Comparison of ENCODE assay signal across 21 mouse cellular contexts in the genomic region with DNA sequence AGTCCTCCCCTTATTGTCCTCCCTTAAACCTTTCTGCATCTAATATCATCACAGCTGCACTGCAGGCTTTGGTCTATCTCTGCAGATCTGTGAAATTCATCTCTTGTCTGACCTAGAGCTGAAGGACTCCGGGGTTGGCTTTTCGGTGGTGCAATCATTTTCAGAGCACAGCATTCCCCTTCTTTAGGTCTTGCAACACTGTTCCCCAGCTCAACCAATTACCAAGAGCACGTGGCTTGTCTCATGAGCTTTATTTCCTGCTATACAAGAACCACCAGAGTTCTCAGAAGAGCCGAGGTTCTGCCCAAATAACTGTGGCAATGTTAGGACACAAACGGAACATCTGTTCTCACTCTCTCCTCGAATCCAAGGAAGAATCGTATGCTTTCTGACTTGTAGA. TPM values are rescaled to one million over a fixed set of nuclear protein-coding genes. Genes with fewer than 3 reads are reported as not detected.
DNase-seq lines count a peak whose midpoint lies in the region; TF ChIP-seq lines count a peak whose summit lies in the region.
"Had no signal": no experiment of that assay in that cellular context is flagged by ENCODE, and none has a peak within 500 bp of the region (broad histone marks: within the 10 kb centered on the region; RNA-seq: fewer than 3 reads in every experiment).

No protein-coding gene starts in this region.

- TF ChIP-seq POLR2A in lung, adult 2 months (IDR thresholded peaks at IDR 0.05; ENCODE audit: borderline replicate concordance, extremely low read depth, low read depth, low read length): no peak

- H3K4me3 ChIP-seq in lung, adult 2 months (replicated peaks; ENCODE audit: extremely low read depth, low read depth, low read length): no peak overlapping the region
- H3K4me3 ChIP-seq: forebrain, embryonic 10.5 days; heart, embryonic 15.5 days; left cerebral cortex, adult 2 months; megakaryocyte, embryonic 14.5 days; neural tube, embryonic 13.5 days had no signal

- H3K4me1 ChIP-seq in lung, adult 2 months (ENCODE audit: control insufficient read depth, insufficient read depth, low read length): no peaks in the 10 kb centered on the region
- H3K4me1 ChIP-seq: forebrain, embryonic 10.5 days; heart, embryonic 15.5 days; megakaryocyte, embryonic 14.5 days; neural tube, embryonic 13.5 days had no signal

- DNase-seq in adrenal gland, adult (ENCODE audit: inconsistent age in 2 of 2, low spot score in 1 of 2): peak; percentile 6 to 83
- DNase-seq in adrenal gland, postnatal 4 days (ENCODE audit: low spot score in 2 of 2): no peak
- DNase-seq in lung, adult 18-20 months: peak; percentile 38 to 52
- DNase-seq in lung, adult 2 months: no peak
- DNase-seq in lung, postnatal 10 days: peak; percentile 32
- no peak for DNase-seq in thymus, postnatal 25 days
- DNase-seq in layer of hippocampus, adult 9-10 months (ENCODE audit: low spot score): no peak
- DNase-seq in c-Kit-positive CD71-positive TER-119-positive erythroid progenitor cells, embryonic 14.5 days (ENCODE audit: low spot score): no peak
- DNase-seq: cerebellum, postnatal 10 days; heart, postnatal 4 days; kidney, postnatal 10 days; left cerebral cortex, postnatal 4 days; liver; midbrain, embryonic 14.5 days; right cerebral cortex, adult 18-20 months had no signal

- TF ChIP-seq CTCF in lung, adult 2 months (IDR thresholded peaks at IDR 0.05; ENCODE audit: insufficient read depth, low read length): no peak

- 70% methylated on average over 7 of the region's 7 CpGs for WGBS in lung, adult 2 months

RNA-seq across cellular contexts. Expression of a gene that starts 33.8 kb away (rescaled TPM):
- total RNA-seq in adrenal gland, postnatal 4 days (2021): 10 to 100 TPM; 12.8 to 14.5 TPM
- 13.7 and 20.0 TPM in 2 replicates for polyA plus RNA-seq in lung, adult 2 months (2012; rRNA removed)
- polyA plus RNA-seq: G1E had no signal

RNA-seq across cellular contexts. Expression of a gene that starts 45.3 kb away (rescaled TPM):
- 1 to 10 TPM; 1.2 to 1.5 TPM for total RNA-seq in adrenal gland, postnatal 4 days (2021)
- polyA plus RNA-seq in lung, adult 2 months (2012; rRNA removed): 0.14 and 1.1 TPM in 2 replicates
- total RNA-seq: G1E had no signal
- polyA plus RNA-seq: G1E; heart, embryonic 15.5 days; midbrain, embryonic 14.5 days had no signal

Comparison
In these comparisons a context has a peak if more than half of its experiments do, and no peak if none do; other contexts are left out.
1. DNase-seq: peak in adrenal gland, adult (2 of 2), lung, adult 18-20 months (2 of 2) and lung, postnatal 10 days (single experiment); none in adrenal gland, postnatal 4 days (0 of 2), lung, adult 2 months (single experiment), thymus, postnatal 25 days (single experiment), layer of hippocampus, adult 9-10 months (single experiment) and c-Kit-positive CD71-positive TER-119-positive erythroid progenitor cells, embryonic 14.5 days (single experiment).